Mouse (Mus musculus) kidney, adult 9 months (tissue): ENCODE data around the gene A730061H03Rik.

Experiments
- DNase-seq: peaks from one replicate; pipeline ENCODE4 v3.0.0; 2022

The A730061H03Rik gene

DNA sequence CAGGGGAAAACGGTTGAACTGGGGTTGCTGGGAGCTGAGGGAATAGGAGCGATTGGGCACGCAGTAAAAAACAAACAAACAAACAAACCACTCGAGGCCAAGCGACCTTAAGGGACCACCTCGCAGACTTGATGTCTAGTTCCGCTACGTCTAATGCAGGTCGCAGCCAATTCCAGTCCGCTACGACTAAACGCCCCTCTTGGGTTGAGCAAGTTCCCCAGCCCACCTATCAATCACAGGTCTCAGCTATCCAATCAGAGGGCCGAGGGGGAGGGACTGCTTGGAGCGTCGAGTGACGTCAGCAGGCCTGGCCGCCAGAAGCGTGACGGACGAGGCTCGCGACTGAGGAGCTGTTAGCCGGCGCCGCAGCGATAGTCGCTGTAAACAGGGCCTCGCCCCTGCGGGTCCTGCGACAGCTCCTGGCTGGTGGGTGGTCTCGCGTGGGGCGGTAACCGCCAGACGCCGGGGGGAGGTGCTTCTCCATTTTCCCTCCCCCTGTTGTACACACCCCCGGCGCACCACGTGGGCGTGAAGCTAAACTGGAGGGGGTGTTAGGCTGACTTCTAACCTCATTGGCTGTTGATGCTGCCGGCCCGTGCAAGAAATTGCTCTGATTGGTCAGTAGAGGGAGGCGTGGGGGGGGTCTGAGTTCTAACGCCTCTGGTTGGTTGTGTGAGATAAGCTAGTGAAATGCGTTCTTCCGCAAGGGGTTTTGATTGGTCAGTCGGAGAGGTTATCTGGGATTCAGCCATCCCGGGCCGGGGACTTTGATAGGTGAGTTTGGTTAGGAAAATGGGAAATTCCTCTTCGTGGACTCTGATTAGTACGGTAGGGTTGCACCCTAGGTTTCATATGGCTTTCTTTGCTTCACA is at the start of gene A730061H03Rik:
Gene A730061H03Rik (minus strand): TSS at position 205 of the 872 bp plus-strand sequence.
- peak; percentile 99 for DNase-seq

DNA sequence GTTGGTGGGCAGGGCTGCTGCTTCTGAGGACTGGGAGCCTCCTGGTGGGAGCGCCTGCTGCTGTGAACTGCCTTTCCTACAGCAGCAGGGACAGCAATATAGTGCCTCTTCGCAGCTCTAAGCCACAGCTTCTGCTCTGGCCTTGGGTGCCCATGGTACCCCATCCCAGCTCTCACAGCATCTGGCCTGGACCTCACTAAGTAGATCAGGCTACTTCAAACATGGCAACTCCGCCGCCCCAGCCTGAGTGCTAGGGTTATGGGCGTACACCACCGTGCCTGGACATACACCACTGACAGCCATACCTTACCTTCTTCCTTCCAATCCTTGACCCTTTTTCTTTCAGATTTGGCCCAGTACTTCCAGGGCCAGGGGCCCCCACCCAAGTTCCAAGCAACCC is 48.1 kb upstream of the A730061H03Rik start:
- DNase-seq = no peak

DNA sequence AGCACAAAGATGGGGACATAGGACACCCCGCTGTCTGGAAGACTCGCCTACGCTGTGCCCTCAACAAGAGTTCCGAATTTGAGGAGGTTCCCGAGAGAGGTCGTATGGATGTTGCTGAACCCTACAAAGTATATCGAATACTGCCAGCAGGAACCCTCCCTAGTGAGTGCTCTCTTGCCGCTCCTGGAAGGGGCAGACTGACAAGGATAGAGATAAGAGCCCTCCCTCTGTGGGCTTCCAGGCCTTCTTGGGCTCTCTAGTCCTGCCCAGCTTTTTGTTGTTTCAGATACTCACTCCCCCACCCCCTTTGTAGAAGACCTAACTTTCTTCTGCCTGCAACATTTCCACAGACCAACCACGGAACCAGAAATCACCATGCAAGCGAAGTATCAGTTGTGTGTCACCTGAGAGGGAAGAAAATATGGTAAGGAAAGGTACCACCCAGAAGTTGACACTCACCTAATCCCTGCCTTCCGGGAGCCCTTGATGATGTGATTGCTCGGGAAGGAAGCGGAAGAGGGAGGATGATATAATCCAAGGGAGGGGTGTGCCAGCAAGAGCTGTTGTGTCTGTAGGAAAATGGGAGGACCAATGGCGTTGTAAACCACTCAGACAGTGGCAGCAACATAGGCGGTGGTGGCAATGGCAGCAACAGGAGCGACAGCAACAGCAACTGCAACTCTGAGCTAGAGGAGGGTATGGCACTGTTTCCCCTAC is 45.7 kb upstream of the A730061H03Rik start:
- no peak for DNase-seq

DNA sequence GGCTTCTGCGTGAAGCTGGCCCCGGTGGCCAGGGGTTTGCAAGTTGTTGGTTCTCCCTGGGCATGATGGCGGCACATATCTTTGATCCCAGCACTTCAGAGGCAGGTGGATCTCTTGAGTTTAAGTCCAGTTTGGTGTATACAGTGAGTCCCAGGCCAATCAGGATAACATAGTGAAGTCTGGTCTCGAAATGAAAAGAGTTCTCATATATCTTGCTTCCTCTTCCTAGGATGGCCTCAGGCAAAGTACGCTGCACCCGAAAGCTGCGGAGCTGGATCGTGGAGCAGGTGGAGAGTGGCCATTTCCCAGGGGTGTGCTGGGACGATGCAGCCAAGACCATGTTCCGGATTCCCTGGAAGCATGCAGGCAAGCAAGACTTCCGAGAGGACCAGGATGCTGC is 44.6 kb upstream of the A730061H03Rik start:
- DNase-seq = no peak

DNA sequence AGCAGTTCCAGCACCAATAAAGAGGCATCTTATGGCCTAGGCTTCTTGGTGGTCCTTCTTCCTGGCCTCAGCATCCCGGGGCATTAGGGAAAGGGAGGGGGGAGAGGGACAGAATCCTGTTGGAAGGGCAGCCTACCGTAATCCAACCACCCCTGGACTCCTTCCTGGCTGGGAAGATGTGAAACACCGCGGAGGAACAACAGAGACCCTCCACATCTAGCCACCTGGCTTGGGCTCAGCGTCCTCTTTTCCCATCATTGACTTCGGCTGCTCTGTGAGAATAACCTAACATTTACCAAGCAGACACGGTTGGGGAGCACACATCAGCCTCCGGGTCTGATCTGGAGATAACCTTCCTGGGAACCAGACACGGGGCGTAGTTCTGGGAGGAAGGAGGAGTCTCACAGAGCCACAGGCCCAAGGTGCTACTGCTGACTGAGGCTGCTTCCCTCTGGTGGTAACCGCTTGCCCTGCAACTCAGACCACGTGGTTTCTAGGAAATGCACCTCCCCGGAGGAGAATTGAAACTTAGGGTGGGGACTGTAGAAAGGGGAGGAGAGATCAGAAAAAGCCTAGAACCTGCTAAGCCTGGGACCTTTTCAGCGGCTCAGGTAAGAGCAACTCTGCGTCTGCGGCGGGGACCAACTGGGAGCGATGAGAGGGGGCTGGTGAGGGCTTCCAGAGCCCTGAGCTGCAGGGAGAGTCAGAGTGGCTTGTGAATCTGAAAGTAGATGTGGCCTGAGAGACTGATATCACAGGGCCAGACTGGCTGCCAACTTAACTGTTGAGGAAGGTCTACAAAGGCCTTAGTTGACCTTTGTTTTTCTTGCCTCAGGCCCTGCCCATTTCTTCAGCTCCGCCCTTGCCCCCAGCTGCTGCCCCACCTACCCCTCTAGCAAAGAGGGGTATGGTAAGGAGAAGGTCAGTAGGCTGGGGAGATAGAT is 43.7 kb upstream of the A730061H03Rik start:
- peak; percentile 98 for DNase-seq

DNA sequence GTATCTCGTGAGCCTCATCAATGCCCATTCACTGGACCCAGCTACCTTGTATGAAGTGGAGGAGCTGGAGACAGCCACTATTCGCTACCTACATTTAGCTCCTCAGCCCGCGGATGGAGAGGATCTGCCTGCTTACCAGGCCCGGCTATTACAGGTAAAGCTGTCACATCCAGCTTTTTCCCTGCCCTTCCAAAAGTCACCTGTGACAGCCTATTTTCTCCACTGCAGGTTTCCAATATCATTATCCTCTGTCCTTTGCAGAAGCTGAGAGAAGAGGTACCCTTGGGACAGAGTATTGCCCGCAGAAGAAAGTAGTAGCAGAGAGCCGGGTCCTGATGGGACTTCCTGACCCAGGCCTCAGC is 43.0 kb upstream of the A730061H03Rik start, which contains the start of gene Irf9:
Gene Irf9 (plus strand): TSS at position 301 of the 362 bp plus-strand sequence.
- no peak for DNase-seq

DNA sequence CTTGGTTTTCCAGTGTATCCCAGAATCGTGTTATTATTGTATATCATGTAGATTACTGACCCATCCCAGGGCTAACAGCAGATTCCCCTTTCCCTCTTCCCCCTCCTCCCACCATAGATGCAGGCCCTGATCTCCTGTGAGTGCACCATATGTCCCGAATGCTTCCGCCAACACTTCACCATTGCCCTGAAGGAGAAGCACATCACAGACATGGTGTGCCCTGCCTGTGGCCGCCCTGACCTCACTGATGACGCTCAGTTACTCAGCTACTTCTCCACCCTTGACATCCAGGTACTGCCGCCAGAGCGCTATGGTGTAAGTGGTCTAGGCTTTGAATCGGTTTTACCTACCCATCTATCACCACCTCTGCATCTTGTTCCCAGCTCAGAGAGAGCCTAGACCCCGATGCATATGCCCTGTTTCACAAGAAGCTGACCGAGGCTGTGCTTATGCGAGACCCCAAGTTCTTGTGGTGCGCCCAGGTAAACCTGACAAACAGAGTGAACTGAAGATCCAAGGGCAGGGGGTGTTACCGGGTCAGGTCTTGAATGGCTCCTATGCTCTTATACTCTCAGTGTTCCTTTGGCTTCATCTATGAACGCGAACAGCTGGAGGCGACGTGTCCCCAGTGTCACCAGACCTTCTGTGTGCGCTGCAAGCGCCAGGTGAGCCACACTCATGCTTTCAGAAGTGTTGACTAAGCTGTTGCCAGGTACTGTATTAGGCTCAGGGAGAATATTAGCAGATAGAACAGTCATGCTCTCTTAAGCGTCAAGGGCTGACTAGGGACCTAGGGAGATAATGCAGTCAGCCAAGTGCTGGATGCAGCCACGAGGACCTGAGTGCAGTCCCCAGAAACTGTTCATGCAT is 38.5 kb upstream of the A730061H03Rik start:
- DNase-seq = no peak

DNA sequence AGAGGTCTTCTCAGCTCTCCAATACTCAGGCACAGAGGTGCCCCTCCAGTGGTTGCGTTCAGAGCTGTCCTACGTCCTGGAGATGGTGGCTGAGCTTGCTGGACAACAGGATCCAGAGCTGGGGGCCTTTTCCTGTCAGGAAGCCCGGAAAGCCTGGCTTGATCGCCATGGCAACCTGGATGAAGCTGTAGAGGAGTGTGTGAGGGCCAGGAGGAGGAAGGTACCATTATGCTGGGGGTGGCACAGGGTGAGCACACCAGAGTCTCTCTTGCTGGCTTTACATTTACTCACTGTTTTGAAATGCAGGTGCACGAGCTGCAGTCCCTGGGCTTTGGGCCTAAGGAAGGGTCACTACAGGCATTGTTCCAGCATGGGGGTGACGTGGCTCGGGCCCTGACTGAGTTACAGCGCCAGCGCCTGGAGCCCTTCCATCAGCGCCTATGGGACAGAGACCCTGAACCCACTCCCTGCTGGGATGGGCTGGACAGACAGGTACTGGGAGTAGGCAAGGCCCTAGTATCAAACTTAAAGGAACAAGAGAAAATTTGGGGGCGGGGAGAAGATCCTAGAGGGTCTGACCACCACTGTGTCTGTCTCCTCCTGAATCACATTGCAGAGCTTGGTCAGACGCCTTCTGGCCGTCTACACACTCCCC is 36.0 kb upstream of the A730061H03Rik start:
- DNase-seq = no peak

DNA sequence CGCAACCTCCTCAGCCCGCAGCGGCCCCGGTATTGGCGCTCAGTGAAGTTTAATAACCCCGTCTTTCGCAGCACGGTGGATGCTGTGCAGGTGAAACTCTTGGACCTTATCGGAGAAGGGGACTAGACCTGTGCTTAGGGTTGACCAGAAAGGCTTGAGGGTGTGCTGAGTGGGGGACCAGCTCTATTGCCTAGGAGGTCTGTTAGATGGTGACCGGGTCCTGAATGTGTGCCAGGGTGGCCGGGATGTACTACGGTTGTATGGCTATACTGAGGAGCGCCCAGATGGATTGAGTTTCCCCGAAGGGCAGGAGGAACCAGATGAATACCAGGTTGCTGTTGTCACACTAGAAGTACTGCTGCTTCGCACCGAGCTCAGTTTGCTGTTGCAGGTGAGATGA is 32.0 kb upstream of the A730061H03Rik start:
- peak; percentile 49 for DNase-seq

DNA sequence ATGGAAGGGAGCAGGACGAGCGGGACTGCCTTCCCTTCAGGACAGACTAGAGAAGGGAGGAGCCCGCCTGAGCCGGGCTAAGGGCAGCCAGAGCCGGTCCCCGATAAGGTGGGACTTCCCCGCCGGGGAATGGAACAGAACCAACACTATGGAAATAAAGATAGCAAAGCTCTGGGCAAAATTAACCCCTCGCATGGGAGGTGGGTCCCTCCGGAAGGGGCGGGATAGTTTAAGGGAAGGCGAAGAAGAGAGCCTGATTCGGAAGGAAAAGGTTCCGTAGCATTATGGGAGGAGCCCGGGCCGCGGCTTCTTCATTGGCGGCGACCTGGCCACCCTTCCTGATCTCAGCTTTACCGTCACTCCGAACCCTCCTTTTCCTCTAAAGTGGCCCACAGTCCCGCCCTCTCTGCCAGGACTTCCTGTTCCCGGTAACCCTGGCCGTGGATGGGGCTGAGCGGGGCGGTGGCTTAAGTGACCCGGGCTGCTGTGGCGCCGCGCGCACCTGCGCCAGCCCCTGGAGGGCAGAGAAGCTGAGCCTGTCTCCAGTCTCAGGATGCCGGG is 31.2 kb upstream of the A730061H03Rik start, which contains the start of gene Rnf31:
Gene Rnf31 (plus strand): TSS at position 378 of the 561 bp plus-strand sequence.
- peak; percentile 99 for DNase-seq

DNA sequence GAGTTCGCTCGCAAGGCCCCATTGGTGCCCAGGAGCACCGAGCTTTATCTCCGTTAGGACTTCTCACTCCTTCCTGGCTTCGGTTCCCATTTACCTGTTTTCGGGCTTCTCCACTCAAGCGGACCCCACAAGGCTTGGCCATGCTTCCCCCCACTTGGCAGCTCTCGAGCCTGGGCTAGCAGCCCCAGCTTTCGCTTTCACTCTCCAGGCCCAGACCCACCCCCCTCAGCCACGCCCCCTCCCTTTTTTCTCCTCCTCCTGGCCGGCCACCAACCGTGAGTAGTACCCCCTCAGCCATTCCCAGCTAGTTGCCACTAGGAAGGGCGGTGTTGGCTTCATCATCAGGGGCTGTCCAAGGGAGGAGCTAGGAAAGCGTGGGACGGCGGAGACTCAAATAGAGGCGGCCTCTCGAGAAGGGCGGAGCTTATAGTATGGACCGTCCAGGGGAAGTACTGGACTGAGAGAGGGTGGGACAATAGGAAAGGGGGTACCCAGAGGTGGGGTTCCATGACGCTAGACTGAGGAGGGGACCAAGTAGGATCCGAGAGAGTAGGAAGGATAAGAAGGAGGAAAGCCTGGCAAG is 30.6 kb upstream of the A730061H03Rik start, which contains the start of gene Psme2:
Gene Psme2 (minus strand): TSS at position 366 of the 583 bp plus-strand sequence.
- DNase-seq = peak; percentile 99

DNA sequence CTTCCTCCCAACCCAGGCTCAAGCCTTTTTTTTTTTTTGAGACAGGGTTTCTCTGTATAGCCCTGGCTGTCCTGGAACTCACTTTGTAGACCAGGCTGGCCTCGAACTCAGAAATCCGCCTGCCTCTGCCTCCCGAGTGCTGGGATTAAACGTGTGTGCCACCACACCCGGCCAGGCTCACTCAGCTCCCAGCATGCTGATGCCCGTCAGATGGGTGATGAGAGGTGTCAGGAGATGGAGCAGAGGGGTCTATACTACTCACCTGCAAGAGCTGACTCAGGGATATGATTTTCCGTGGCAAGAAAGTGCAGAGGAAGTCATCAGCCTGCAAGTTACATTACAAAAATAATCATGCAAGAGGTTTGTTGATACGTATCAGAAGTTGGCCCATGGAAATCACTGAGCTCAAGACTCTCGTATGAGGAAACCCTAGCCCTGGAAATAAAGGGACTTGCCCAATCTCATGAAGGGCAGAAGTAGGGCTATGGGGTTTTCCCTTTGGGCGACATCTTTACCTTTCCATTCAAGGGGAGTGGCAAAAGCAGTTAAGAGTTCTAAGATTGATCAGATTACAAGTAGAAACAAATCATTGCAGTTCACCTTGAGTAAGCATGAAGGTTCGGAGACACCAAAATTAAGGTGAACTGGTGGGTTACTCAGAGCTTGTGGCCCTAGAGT is 29.7 kb upstream of the A730061H03Rik start:
- no peak for DNase-seq

DNA sequence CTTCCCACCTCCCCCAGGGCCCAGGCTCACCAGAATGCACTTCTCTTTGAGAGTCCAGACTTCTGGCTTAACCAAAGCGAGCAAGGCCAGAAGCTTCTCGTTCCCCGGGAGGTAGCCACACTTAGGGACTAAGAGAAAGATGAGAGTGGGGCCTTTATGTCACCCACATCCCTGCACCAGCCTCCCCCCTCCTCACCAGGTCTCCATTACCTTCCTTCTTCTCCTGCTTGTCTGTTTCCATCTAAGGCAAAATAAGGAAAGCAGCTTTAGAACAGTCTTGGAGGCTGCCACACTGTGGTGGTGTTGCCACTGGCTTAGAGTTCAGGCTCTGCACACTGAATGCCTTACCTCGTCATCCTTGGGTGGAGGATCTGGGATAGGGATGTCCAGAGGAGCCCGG is 29.1 kb upstream of the A730061H03Rik start:
- DNase-seq = no peak

DNA sequence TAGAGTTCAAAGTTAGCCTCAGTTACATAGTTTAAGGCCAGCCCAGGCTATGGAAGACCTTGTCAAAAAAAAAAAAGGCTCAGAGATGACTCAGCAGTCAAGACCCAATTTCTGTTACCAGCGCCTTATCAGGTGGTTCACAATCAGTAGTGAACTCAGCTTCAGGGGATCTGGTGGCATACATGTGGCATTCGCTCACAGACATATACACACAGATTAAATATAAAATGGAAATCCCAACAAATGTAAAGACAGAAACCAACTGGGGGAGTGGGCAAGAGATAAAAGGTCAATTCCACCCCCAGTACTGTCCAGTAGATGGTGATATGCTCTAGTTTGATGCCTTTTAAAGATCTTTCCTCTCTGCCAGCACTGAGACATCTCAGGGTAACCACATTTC is 25.9 kb upstream of the A730061H03Rik start:
- DNase-seq = no peak

DNA sequence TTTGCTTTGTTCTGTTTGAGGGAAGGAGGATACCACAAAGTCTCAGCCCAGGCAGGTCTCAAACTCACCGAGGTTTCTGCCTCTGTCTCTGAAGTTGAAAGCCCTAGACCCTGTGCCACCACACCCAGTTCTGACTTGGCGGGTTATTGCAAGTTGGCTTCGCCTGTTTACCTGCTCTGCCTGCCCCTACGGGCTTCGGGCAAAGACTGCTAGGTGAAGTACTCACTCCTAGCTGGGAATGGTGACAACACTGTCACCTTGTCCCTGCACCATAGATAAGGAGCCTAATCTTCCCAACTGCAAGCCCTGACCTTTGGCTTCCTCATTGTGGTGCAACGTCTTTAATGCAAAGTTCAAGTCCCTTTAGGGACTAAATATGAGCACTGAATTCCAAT is 25.4 kb upstream of the A730061H03Rik start:
- DNase-seq = no peak

DNA sequence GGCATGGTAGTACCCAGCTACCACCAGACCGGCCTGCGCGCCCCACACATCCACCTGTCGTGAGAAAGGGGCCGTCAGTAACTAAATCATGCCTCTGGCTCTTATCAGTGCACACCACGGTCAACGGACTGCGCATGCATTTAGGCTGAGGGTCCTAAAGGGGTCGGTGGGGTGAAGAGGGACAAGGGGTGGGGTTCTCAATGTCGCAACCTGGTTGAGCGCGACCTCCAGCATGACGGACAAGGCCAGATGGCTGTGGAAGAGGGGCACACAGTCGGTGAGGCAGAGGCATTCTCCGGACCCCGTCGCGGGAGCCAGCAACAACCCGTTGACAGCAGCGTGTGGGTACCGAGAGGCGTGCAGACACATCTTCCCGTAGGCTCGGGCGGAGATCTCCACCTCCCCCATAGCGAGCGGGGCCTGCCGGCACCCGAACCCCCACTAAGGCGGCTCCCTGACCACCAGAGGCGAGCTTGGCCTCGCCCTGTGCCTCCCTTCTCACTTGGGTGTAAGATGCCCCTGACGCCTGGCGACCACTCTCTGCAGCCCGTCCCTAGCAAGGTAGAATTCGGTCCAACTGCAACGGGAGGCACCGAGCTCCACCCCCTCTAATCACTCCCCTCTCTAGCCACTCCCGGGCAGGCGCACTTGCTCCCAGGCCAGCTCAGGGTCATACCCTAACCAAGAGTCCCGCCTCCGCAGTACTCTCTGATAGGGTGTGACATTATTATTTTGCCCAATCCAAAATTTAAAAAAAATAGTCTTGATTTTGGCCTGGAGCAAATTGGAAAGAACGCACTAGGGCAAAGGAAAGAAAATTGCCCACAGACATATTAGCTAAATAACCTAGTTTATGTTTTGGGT is 24.7 kb upstream of the A730061H03Rik start, which contains the start of gene Emc9:
Gene Emc9 (minus strand): TSS at position 601 of the 864 bp plus-strand sequence.
- peak; percentile 87 for DNase-seq

DNA sequence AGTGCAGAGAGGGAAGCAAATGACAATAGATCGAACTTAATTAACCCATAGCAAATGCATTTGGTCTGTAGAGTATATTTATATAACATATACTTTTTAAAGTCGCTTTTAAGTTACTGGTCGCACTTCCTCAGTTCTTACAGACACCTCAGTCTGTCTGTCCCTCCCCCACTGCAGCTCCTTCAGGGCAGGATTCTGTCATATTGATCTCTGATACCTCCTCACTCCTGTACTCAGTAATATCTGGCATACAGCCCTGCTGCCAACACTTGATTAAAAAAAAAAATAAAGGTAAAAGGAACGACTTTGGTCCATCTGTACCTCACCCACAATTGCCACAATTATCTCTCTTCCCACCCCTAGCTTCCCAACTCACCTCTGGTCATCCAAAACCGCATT is 24.1 kb upstream of the A730061H03Rik start:
- DNase-seq = no peak

DNA sequence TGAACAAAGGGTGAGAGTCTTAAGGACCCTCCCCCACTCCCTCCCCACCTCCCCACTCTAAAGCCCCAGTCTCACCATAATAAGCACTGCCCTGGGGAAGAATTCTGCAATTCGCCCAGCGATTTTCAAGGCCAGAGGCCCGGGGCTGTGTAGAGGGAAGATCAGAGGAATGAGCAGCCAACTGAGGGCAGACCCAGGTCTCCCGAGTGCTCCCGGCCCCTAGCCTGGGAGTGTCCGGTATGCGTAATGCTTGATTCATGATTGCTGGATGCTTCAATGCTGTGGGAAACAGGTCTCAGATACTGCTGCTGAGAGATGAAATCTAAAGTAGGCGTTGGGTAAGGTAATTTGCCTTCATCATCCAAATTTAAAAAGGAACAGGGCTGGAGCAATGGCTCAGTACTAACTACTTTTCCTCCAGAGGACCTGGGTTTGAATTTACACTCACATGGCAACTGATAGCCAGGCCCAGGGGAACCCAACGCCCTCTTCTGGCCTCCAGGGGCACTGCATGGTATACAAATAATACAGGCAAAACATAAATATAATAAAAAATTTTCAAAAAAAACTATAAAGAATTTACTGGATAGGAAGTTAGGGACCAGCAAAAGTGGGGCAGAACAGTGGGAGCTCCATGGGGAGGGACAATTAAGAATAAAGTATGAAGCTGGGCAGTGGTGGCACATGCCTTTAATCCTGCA is 21.9 kb upstream of the A730061H03Rik start:
- no peak for DNase-seq
